Mouse (Mus musculus) midbrain, embryonic 13.5 days (tissue): Measurements from ENCODE around the gene Gorasp1. TPM values are rescaled to one million over a fixed set of nuclear protein-coding genes. Genes with fewer than 3 reads are reported as not detected.

Source experiments
- ATAC-seq: fragments of 200-750 bp; cut with Nextera tagmentation; 2 replicates; pipeline ENCODE4 v1.8.0; 2017; ENCODE audit warnings: mild to moderate bottlenecking, moderate TSS enrichment, moderate library complexity
- H3K27ac ChIP-seq: fragments of 300-500 bp; sonication (generic); 2 replicates; pipeline ENCODE4 v1.5.1; 2015; ENCODE audit warnings: inconsistent platforms, mild to moderate bottlenecking, moderate library complexity
- H3K27me3 ChIP-seq: fragments of 300-500 bp; sonication (generic); 2 replicates; pipeline ENCODE4 v1.6.1; 2015; ENCODE audit warnings: mild to moderate bottlenecking, inconsistent platforms
- H3K36me3 ChIP-seq: fragments of 300-500 bp; sonication (generic); 2 replicates; pipeline ENCODE4 v1.6.1; 2015; ENCODE audit warnings: mild to moderate bottlenecking, inconsistent platforms
- H3K4me1 ChIP-seq: fragments of 300-500 bp; sonication (generic); replicated peaks from 2 replicates; pipeline ENCODE4 v1.6.1; 2015; ENCODE audit warnings: inconsistent platforms
- H3K4me2 ChIP-seq: fragments of 300-500 bp; sonication (generic); replicated peaks from 2 replicates; pipeline ENCODE4 v1.6.1; 2015; ENCODE audit warnings: moderate library complexity, mild to moderate bottlenecking, inconsistent platforms
- H3K4me3 ChIP-seq: fragments of 300-500 bp; sonication (generic); replicated peaks from 2 replicates; pipeline ENCODE4 v1.5.1; 2015; ENCODE audit warnings: mild to moderate bottlenecking, inconsistent platforms
- H3K9ac ChIP-seq: fragments of 300-500 bp; sonication (generic); replicated peaks from 2 replicates; pipeline ENCODE4 v1.6.1; 2015; ENCODE audit warnings: mild to moderate bottlenecking, inconsistent platforms
- H3K9me3 ChIP-seq: fragments of 300-500 bp; sonication (generic); 2 replicates; pipeline ENCODE4 v1.6.1; 2016; ENCODE audit warnings: mild to moderate bottlenecking, inconsistent platforms
- WGBS: fragments of 180-500 bp; shearing (Covaris S2); methylation state at CpG from one replicate; pipeline ENCODE4 v1.1.7; 2015; 5-methylcytosine and 5-hydroxymethylcytosine counted together
- polyA plus RNA-seq: library from polyadenylated mRNA; unstranded; fragments of >200 nt; fragmentation: Nextera tagmentation; extraction: Ambion mirVana; gene quantifications from 2 replicates; pipeline ENCODE4 v1.2.1, GENCODE M21; 2015

Gene Gorasp1
- polyA plus RNA-seq, 1 experiment from 2014 or later, result 22.9 TPM

GRCm38 (mm10) chr9:119978811-119979441, 41.6 kb upstream of the Gorasp1 start:
- no peak for ATAC-seq
- Histone ChIP-seq H3K27ac (no peak overlapping the region), H3K4me3 (no peak overlapping the region), H3K9me3 (no peaks in the 10 kb centered on the region), H3K27me3 (peaks cover 30% of the 10 kb centered on the region), H3K4me1 (peaks cover 48% of the 10 kb centered on the region), H3K9ac (no peak overlapping the region), H3K4me2 (no peak overlapping the region), H3K36me3 (no peaks in the 10 kb centered on the region)
- 88% methylated on average over 6 of the region's 6 CpGs for WGBS

- Histone ChIP-seq H3K36me3 (no peaks in the 10 kb centered on the region), H3K27ac (no peak overlapping the region), H3K9me3 (no peaks in the 10 kb centered on the region), H3K4me3 (no peak overlapping the region), H3K4me1 (peaks cover 42% of the 10 kb centered on the region), H3K27me3 (peaks cover 23% of the 10 kb centered on the region), H3K9ac (no peak overlapping the region), H3K4me2 (no peak overlapping the region)
- 53% methylated on average over 9 of the region's 9 CpGs for WGBS
- ATAC-seq, result no peak
Observed at GRCm38 (mm10) chr9:119978151-119978810, 40.9 kb upstream of the Gorasp1 start.

- 51% methylated on average over 5 of the region's 5 CpGs for WGBS
- H3K4me2 ChIP-seq, result no peak overlapping the region
Observed at GRCm38 (mm10) chr9:119977557-119978060, 40.2 kb upstream of the Gorasp1 start.

GRCm38 (mm10) chr9:119976704-119977556, 39.6 kb upstream of the Gorasp1 start:
- 68% methylated on average over 17 of the region's 17 CpGs for WGBS
- no peak for ATAC-seq
- Histone ChIP-seq H3K36me3 (no peaks in the 10 kb centered on the region), H3K4me1 (peaks cover 28% of the 10 kb centered on the region), H3K27me3 (peaks cover 12% of the 10 kb centered on the region; the same call in 1 of the 2 replicates), H3K9ac (no peak overlapping the region), H3K9me3 (no peaks in the 10 kb centered on the region), H3K27ac (no peak overlapping the region), H3K4me2 (no peak overlapping the region), H3K4me3 (no peak overlapping the region)

More at GRCm38 (mm10) chr9:119977557-119978060, 40.2 kb upstream of the Gorasp1 start:
- no peaks in the 10 kb centered on the region for H3K9me3 ChIP-seq
- H3K36me3 ChIP-seq, result no peaks in the 10 kb centered on the region
- H3K4me3 ChIP-seq, result no peak overlapping the region
- no peak for ATAC-seq
- H3K4me1 ChIP-seq, result peaks cover 35% of the 10 kb centered on the region
- no peak overlapping the region for H3K9ac ChIP-seq
- H3K27me3 ChIP-seq, result peaks cover 16% of the 10 kb centered on the region
- H3K27ac ChIP-seq, result no peak overlapping the region

GRCm38 (mm10) chr9:119975286-119975685, 37.9 kb upstream of the Gorasp1 start:
- H3K27ac ChIP-seq, result no peak overlapping the region
- no peak overlapping the region for H3K4me2 ChIP-seq
- no peak overlapping the region for H3K4me3 ChIP-seq
- no peak overlapping the region for H3K9ac ChIP-seq
- H3K4me1 ChIP-seq, result peaks cover 23% of the 10 kb centered on the region
- no peak for ATAC-seq
- H3K27me3 ChIP-seq, result peaks cover 9% of the 10 kb centered on the region; the same call in 1 of the 2 replicates
- 95% methylated on average over 4 of the region's 4 CpGs for WGBS
- no peaks in the 10 kb centered on the region for H3K36me3 ChIP-seq
- no peaks in the 10 kb centered on the region for H3K9me3 ChIP-seq

- no peak overlapping the region for H3K9ac ChIP-seq
- H3K27me3 ChIP-seq, result peaks cover 4% of the 10 kb centered on the region; the same call in 1 of the 2 replicates
- no peaks in the 10 kb centered on the region for H3K36me3 ChIP-seq
- no peak overlapping the region for H3K27ac ChIP-seq
- WGBS, result 79% methylated on average over 5 of the region's 5 CpGs
- no peaks in the 10 kb centered on the region for H3K9me3 ChIP-seq
- no peak for ATAC-seq
- no peak overlapping the region for H3K4me2 ChIP-seq
- peaks cover 23% of the 10 kb centered on the region for H3K4me1 ChIP-seq
- no peak overlapping the region for H3K4me3 ChIP-seq
Observed at GRCm38 (mm10) chr9:119974609-119975008, 37.2 kb upstream of the Gorasp1 start.

- peaks cover 23% of the 10 kb centered on the region for H3K4me1 ChIP-seq
- no peak overlapping the region for H3K9ac ChIP-seq
- H3K27ac ChIP-seq, result no peak overlapping the region
- no peaks in the 10 kb centered on the region for H3K9me3 ChIP-seq
- H3K4me3 ChIP-seq, result no peak overlapping the region
- no peak overlapping the region for H3K4me2 ChIP-seq
- WGBS, result 93% methylated on average over 27 of the region's 27 CpGs
- H3K36me3 ChIP-seq, result no peaks in the 10 kb centered on the region
- 0 out of 2 replicates have a peak, but pooled peaks cover 2% of the 10 kb centered on the region for H3K27me3 ChIP-seq
- no peak for ATAC-seq
Observed at GRCm38 (mm10) chr9:119973869-119974520, 36.6 kb upstream of the Gorasp1 start.

- H3K27me3 ChIP-seq, result no peaks in the 10 kb centered on the region
- no peak overlapping the region for H3K4me3 ChIP-seq
- H3K9ac ChIP-seq, result no peak overlapping the region
- no peaks in the 10 kb centered on the region for H3K9me3 ChIP-seq
- ATAC-seq, result no peak
- WGBS, result 92% methylated on average over 23 of the region's 23 CpGs
- H3K4me2 ChIP-seq, result no peak overlapping the region
- H3K4me1 ChIP-seq, result peaks cover 20% of the 10 kb centered on the region
- no peaks in the 10 kb centered on the region for H3K36me3 ChIP-seq
- no peak overlapping the region for H3K27ac ChIP-seq
Observed at GRCm38 (mm10) chr9:119973281-119973680, 35.9 kb upstream of the Gorasp1 start.

GRCm38 (mm10) chr9:119972582-119972981, 35.2 kb upstream of the Gorasp1 start:
- peaks cover 13% of the 10 kb centered on the region for H3K4me1 ChIP-seq
- H3K4me3 ChIP-seq, result no peak overlapping the region
- H3K4me2 ChIP-seq, result no peak overlapping the region
- H3K9me3 ChIP-seq, result no peaks in the 10 kb centered on the region
- no peak overlapping the region for H3K27ac ChIP-seq
- H3K9ac ChIP-seq, result no peak overlapping the region
- no peaks in the 10 kb centered on the region for H3K27me3 ChIP-seq
- no peaks in the 10 kb centered on the region for H3K36me3 ChIP-seq
- WGBS, result 90% methylated on average over 12 of the region's 12 CpGs
- no peak for ATAC-seq

- Histone ChIP-seq H3K27me3 (no peaks in the 10 kb centered on the region), H3K4me3 (no peak overlapping the region), H3K36me3 (no peaks in the 10 kb centered on the region), H3K9me3 (no peaks in the 10 kb centered on the region), H3K4me1 (peaks cover 10% of the 10 kb centered on the region; the same call in 1 of the 2 replicates), H3K9ac (no peak overlapping the region), H3K4me2 (no peak overlapping the region), H3K27ac (no peak overlapping the region)
- no peak for ATAC-seq
- WGBS, result 92% methylated on average over 10 of the region's 10 CpGs
Observed at GRCm38 (mm10) chr9:119972166-119972565, 34.8 kb upstream of the Gorasp1 start.

- peak overlapping the region; percentile 49 for H3K27ac ChIP-seq
- WGBS, result 75% methylated on average over 7 of the region's 7 CpGs
- H3K4me3 ChIP-seq, result no peak overlapping the region
- H3K27me3 ChIP-seq, result no peaks in the 10 kb centered on the region
- H3K4me2 ChIP-seq, result no peak overlapping the region
- peak; percentile 65 for ATAC-seq
- no peaks in the 10 kb centered on the region for H3K36me3 ChIP-seq
- 0 out of 2 replicates have a peak overlapping the region, but pooled peaks have one; percentile 15 for H3K9ac ChIP-seq
- H3K4me1 ChIP-seq, result peaks cover 10% of the 10 kb centered on the region; the same call in 1 of the 2 replicates
- no peaks in the 10 kb centered on the region for H3K9me3 ChIP-seq
Observed at GRCm38 (mm10) chr9:119970763-119971656, 33.6 kb upstream of the Gorasp1 start.
